Mouse (Mus musculus): Measurements from ENCODE around the gene Mgarp. TPM values are rescaled to one million over a fixed set of nuclear protein-coding genes. Genes with fewer than 3 reads are reported as not detected.
"Not testable (repeated sequence)": the region's sequence is repeated elsewhere in the genome, so short reads cannot be mapped to it uniquely, and the experiment has no call there.

The Mgarp gene
- total RNA-seq, 2 experiments from 2014 or later, result not detected

- ATAC-seq (ENCODE audit: poor library complexity, severe bottlenecking), result no peak
Observed at GRCm38 (mm10) chr3:51371826-51372225, 24.7 kb downstream of the Mgarp start.

- ATAC-seq (ENCODE audit: poor library complexity, severe bottlenecking), result no peak
Observed at GRCm38 (mm10) chr3:51368011-51368410, 28.5 kb downstream of the Mgarp start.

- ATAC-seq (ENCODE audit: poor library complexity, severe bottlenecking), result no peak
Observed at GRCm38 (mm10) chr3:51366926-51367325, 29.6 kb downstream of the Mgarp start.

GRCm38 (mm10) chr3:51365517-51365882 is 31.0 kb downstream of the Mgarp start:
- no peak for ATAC-seq (ENCODE audit: poor library complexity, severe bottlenecking)

GRCm38 (mm10) chr3:51364703-51365516 is 31.6 kb downstream of the Mgarp start:
- ATAC-seq (ENCODE audit: poor library complexity, severe bottlenecking), result peak; percentile 95

GRCm38 (mm10) chr3:51361066-51361465 is 35.5 kb downstream of the Mgarp start:
- no peak for ATAC-seq (ENCODE audit: poor library complexity, severe bottlenecking)

GRCm38 (mm10) chr3:51359558-51360307 is 36.8 kb downstream of the Mgarp start:
- peak; percentile 6 for ATAC-seq (ENCODE audit: poor library complexity, severe bottlenecking)

- peak; percentile 66 for ATAC-seq (ENCODE audit: poor library complexity, severe bottlenecking)
Observed at GRCm38 (mm10) chr3:51358660-51359557, 37.6 kb downstream of the Mgarp start.

- peak; percentile 46 for ATAC-seq (ENCODE audit: poor library complexity, severe bottlenecking)
Observed at GRCm38 (mm10) chr3:51358181-51358580, 38.4 kb downstream of the Mgarp start.

GRCm38 (mm10) chr3:51357624-51358023 is 38.9 kb downstream of the Mgarp start:
- no peak for ATAC-seq (ENCODE audit: poor library complexity, severe bottlenecking)

GRCm38 (mm10) chr3:51357078-51357477 is 39.5 kb downstream of the Mgarp start:
- no peak for ATAC-seq (ENCODE audit: poor library complexity, severe bottlenecking)

- not testable (repeated sequence) for ATAC-seq (ENCODE audit: poor library complexity, severe bottlenecking)
Observed at GRCm38 (mm10) chr3:51354956-51355355, 41.6 kb downstream of the Mgarp start.

GRCm38 (mm10) chr3:51354034-51354427 is 42.5 kb downstream of the Mgarp start:
- no peak for ATAC-seq (ENCODE audit: poor library complexity, severe bottlenecking)

- peak; percentile 91 for ATAC-seq (ENCODE audit: poor library complexity, severe bottlenecking)
Observed at GRCm38 (mm10) chr3:51353325-51354033, 43.1 kb downstream of the Mgarp start.

- no peak for ATAC-seq (ENCODE audit: poor library complexity, severe bottlenecking)
Observed at GRCm38 (mm10) chr3:51350806-51351205, 45.7 kb downstream of the Mgarp start.

- ATAC-seq (ENCODE audit: poor library complexity, severe bottlenecking), result no peak
Observed at GRCm38 (mm10) chr3:51348646-51349238, 47.8 kb downstream of the Mgarp start.

GRCm38 (mm10) chr3:51345017-51345416 is 51.5 kb downstream of the Mgarp start:
- ATAC-seq (ENCODE audit: poor library complexity, severe bottlenecking), result not testable (repeated sequence)

GRCm38 (mm10) chr3:51344182-51344581 is 52.4 kb downstream of the Mgarp start:
- not testable (repeated sequence) for ATAC-seq (ENCODE audit: poor library complexity, severe bottlenecking)

- no peak for ATAC-seq (ENCODE audit: poor library complexity, severe bottlenecking)
Observed at GRCm38 (mm10) chr3:51343260-51343659, 53.3 kb downstream of the Mgarp start.

GRCm38 (mm10) chr3:51342152-51342551 is 54.4 kb downstream of the Mgarp start:
- ATAC-seq (ENCODE audit: poor library complexity, severe bottlenecking), result no peak

Measured in megakaryocyte, adult 5-6 weeks (primary cell).